Mouse (Mus musculus) lung, postnatal 0 days (tissue): ENCODE data around the gene Lrrtm4. TPM values are rescaled to one million over a fixed set of nuclear protein-coding genes. Genes with fewer than 3 reads are reported as not detected.

ENCODE experiments used
- ATAC-seq: fragments of 200-750 bp; cut with Nextera tagmentation; 2 replicates; pipeline ENCODE4 v1.8.0; 2017; ENCODE audit warnings: moderate library complexity
- DNase-seq: peaks from one replicate; pipeline ENCODE4 v3.0.0-alpha.2; 2016; ENCODE audit warnings: low spot score
- H3K27ac ChIP-seq: fragments of 300-500 bp; sonication (generic); 2 replicates; pipeline ENCODE4 v1.5.1; 2014; ENCODE audit warnings: antibody characterized with exemption, mild to moderate bottlenecking, low read length, mixed read lengths
- H3K27me3 ChIP-seq: fragments of 300-500 bp; sonication (generic); replicated peaks from 2 replicates; pipeline ENCODE4 v1.6.1; 2014; ENCODE audit warnings: low read length, mixed read lengths; ENCODE audit not compliant: insufficient read depth
- H3K36me3 ChIP-seq: fragments of 300-500 bp; sonication (generic); 2 replicates; pipeline ENCODE4 v1.6.1; 2014; ENCODE audit warnings: low read length, mixed read lengths; ENCODE audit not compliant: insufficient read depth
- H3K4me1 ChIP-seq: fragments of 300-500 bp; sonication (generic); 2 replicates; pipeline ENCODE4 v1.6.1; 2014; ENCODE audit warnings: antibody characterized with exemption, low read depth, low read length, mixed read lengths; ENCODE audit not compliant: insufficient read depth
- H3K4me2 ChIP-seq: fragments of 300-500 bp; sonication (generic); replicated peaks from 2 replicates; pipeline ENCODE4 v1.6.1; 2014; ENCODE audit warnings: low read depth, mild to moderate bottlenecking, low read length, moderate library complexity, mixed read lengths
- H3K4me3 ChIP-seq: fragments of 300-500 bp; sonication (generic); 2 replicates; pipeline ENCODE4 v1.5.1; 2014; ENCODE audit warnings: low read depth, low read length
- H3K9ac ChIP-seq: fragments of 300-500 bp; sonication (generic); replicated peaks from 2 replicates; pipeline ENCODE4 v1.6.1; 2014; ENCODE audit warnings: low read depth, mild to moderate bottlenecking
- H3K9me3 ChIP-seq: fragments of 300-500 bp; sonication (generic); 2 replicates; pipeline ENCODE4 v1.6.1; 2016; ENCODE audit warnings: low read length, mixed read lengths
- CTCF ChIP-seq: IDR thresholded peaks from 2 replicates; pipeline ENCODE4 v1.5.1; 2016; ENCODE audit warnings: antibody characterized with exemption, mild to moderate bottlenecking
- EP300 ChIP-seq: IDR thresholded peaks from 2 replicates; pipeline ENCODE4 v1.6.1; 2016; ENCODE audit warnings: antibody characterized with exemption, mild to moderate bottlenecking, control low read depth
- WGBS: fragments of 180-500 bp; shearing (Covaris S2); extraction: QIAGEN DNeasy Blood & Tissue Kit; methylation state at CpG from one replicate; pipeline ENCODE4 v1.1.7; 2014; 5-methylcytosine and 5-hydroxymethylcytosine counted together
- polyA plus RNA-seq: library from polyadenylated mRNA; unstranded; fragments of >200 nt; fragmentation: Nextera tagmentation; extraction: Ambion mirVana; gene quantifications from 2 replicates; pipeline ENCODE4 v1.2.1, GENCODE M21; 2015

The Lrrtm4 gene
- polyA plus RNA-seq, 1 experiment from 2014 or later = 0.11 TPM

DNA sequence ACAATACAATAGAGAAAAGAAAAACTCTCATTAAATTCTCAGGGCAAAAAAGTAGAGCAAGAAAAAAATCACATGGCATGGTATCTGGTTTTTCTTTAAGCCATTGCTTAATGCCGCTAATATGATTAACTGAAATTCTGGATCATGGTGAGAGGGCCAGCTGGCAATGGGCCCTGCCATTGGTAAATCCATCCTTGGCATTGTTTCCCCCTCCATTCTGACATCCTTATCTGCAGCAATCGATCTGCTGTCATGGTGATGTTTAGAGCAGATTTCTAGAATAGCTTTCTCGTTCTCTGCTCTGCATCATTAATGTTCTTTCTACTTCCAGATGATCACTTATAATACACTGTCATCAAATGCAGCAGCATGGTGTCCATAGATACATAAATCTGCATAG is 457.5 kb downstream of the Lrrtm4 start:
- no peak overlapping the region for H3K9ac ChIP-seq
- no peak overlapping the region for H3K27ac ChIP-seq
- no peak overlapping the region for H3K4me2 ChIP-seq
- H3K27me3 ChIP-seq = no peaks in the 10 kb centered on the region
- no peak overlapping the region for H3K4me3 ChIP-seq
- no peaks in the 10 kb centered on the region for H3K4me1 ChIP-seq
- H3K9me3 ChIP-seq = no peaks in the 10 kb centered on the region
- no peak for ATAC-seq
- DNase-seq = no peak
- no peaks in the 10 kb centered on the region for H3K36me3 ChIP-seq
- WGBS = 59% methylated on average over 3 of the region's 3 CpGs
- no peak for TF ChIP-seq EP300

DNA sequence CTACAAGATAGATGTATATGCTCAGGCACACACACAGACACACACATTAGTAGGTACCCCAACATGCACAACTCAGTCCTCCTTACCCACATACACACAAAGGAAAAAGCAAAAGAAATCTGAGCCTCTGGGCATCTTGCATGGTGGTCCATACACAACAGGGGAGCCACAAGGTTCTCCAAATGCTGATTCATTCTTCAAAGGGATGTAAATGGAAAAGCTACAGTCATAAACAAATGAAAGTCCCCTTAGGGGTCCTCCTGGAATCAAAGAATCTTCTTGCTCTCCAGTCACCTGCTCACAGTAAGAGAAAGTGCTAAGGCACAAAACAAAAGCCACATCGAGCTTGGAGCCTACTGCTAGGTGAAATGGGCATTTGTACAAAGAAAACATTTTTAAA is 526.3 kb downstream of the Lrrtm4 start:
- no peak overlapping the region for H3K9ac ChIP-seq
- H3K4me1 ChIP-seq = no peaks in the 10 kb centered on the region
- no peak for ATAC-seq
- WGBS = 31% methylated on average over 1 of the region's 1 CpGs
- H3K27me3 ChIP-seq = no peaks in the 10 kb centered on the region
- H3K9me3 ChIP-seq = no peaks in the 10 kb centered on the region
- no peaks in the 10 kb centered on the region for H3K36me3 ChIP-seq
- DNase-seq = no peak
- no peak overlapping the region for H3K4me3 ChIP-seq
- TF ChIP-seq CTCF (no peak), EP300 (no peak)
- H3K27ac ChIP-seq = no peak overlapping the region
- no peak overlapping the region for H3K4me2 ChIP-seq

DNA sequence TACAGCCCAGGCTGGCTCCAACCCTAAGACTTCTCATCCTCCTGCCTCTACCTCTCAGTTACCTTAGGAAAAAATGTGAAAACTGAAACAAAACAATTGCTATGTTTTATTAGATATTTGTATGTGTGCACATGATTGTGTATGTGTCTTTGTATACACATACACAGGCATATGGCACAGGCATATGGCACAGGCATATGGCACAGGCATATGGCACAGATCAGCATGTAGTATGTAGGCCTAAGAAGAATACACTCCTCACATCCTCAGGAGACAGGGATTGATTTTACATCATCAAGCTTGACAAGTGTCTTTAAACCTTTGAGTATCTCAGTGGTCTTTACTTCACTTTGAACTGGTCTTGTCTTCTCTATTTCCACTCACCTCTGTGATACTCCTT is 531.2 kb downstream of the Lrrtm4 start:
- DNase-seq (no peak), ATAC-seq (no peak)
- no peak overlapping the region for H3K27ac ChIP-seq
- no peak overlapping the region for H3K9ac ChIP-seq
- no peak overlapping the region for H3K4me3 ChIP-seq
- no peaks in the 10 kb centered on the region for H3K9me3 ChIP-seq
- no peaks in the 10 kb centered on the region for H3K36me3 ChIP-seq
- TF ChIP-seq EP300 = no peak
- no peak for TF ChIP-seq CTCF
- no peaks in the 10 kb centered on the region for H3K27me3 ChIP-seq
- H3K4me1 ChIP-seq = no peaks in the 10 kb centered on the region
- H3K4me2 ChIP-seq = no peak overlapping the region

DNA sequence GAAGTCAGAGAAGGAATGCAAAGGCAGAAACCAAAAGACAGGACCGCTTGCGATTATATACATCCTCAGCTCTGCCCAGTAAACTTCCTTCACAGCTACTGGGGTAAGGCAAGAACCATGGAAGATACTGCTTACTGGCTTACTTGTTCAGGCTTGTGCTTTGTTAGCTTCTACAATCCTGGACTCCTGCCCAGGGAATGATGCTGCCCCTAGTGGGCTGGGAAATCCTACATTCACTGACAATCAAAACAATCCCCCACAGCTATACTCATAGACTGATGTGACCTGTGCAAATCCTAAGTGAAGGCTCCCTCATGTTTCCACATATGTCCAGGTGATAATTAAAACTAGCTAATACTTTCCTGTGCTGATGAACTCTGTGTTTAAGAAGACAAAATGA is 534.7 kb downstream of the Lrrtm4 start:
- Histone ChIP-seq H3K27ac (no peak overlapping the region), H3K9ac (no peak overlapping the region), H3K9me3 (no peaks in the 10 kb centered on the region), H3K36me3 (no peaks in the 10 kb centered on the region), H3K27me3 (no peaks in the 10 kb centered on the region), H3K4me3 (no peak overlapping the region), H3K4me2 (no peak overlapping the region), H3K4me1 (no peaks in the 10 kb centered on the region)
- TF ChIP-seq CTCF = no peak
- no peak for TF ChIP-seq EP300
- ATAC-seq (no peak), DNase-seq (no peak)
- 97% methylated on average over 2 of the region's 2 CpGs for WGBS

DNA sequence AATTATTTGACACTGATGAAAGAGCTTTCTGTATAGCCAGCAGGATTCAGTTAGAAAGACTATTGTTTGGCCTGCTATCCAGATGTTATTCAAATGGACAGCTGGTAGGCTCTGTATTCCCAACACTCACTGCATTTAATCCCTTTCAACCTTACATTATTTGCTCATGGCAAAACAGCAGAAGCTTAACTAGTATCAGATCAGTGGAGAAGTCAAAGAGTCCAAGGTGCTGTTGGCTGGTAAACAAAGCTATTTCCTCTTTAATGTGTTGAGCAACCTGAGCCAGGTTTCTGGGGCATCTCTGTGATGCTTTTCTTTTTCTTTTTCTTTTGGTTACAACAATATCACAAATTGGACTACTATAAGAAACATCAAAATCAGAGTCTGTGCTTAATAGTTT is 536.3 kb downstream of the Lrrtm4 start:
- no peak for TF ChIP-seq EP300
- no peak for TF ChIP-seq CTCF
- Histone ChIP-seq H3K4me2 (no peak overlapping the region), H3K9ac (no peak overlapping the region), H3K4me3 (no peak overlapping the region), H3K27ac (no peak overlapping the region), H3K4me1 (no peaks in the 10 kb centered on the region), H3K36me3 (no peaks in the 10 kb centered on the region), H3K9me3 (no peaks in the 10 kb centered on the region), H3K27me3 (no peaks in the 10 kb centered on the region)
- ATAC-seq (no peak), DNase-seq (no peak)

DNA sequence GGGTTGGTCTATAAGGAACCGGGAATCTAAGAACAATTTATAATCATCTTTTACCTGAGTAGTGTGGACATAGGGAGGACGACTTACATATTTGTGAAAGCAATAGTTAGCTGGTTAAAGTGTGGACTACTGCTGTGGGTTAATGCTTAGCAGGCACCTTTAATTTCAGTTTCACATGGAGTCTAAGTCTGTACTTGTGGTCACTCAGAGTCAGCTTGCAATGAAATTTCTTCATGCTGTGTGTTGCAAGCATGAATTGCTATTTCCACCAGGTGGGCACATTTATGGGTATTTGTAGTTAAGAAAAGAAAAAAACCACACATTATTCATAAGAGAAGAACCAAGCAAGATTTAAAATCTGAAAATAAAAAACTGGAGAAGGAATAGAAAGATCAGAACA is 558.5 kb downstream of the Lrrtm4 start:
- Histone ChIP-seq H3K9me3 (no peaks in the 10 kb centered on the region), H3K36me3 (no peaks in the 10 kb centered on the region), H3K9ac (no peak overlapping the region), H3K4me1 (no peaks in the 10 kb centered on the region), H3K4me2 (no peak overlapping the region), H3K27ac (no peak overlapping the region), H3K4me3 (no peak overlapping the region), H3K27me3 (no peaks in the 10 kb centered on the region)
- ATAC-seq = no peak
- TF ChIP-seq EP300 = no peak
- no peak for TF ChIP-seq CTCF
- WGBS = 78% methylated on average over 2 of the region's 2 CpGs
- no peak for DNase-seq

DNA sequence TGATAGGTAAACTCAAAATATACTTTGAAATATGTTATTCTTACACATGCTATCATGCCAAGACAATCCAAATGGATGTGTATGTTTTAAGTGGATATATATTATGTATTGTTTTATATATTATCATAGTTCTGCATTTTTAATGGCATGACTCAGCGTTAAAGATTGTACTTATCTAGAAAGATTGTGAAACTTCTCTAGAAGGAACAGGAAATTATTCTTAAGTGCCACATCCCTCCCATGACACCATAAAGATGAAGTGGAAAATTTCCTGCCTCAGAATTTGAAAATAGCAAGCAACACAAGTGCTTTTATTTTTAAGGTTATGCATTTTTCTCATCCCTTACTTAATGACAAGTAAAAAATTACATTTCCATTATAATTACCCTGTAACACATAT is 563.5 kb downstream of the Lrrtm4 start:
- no peaks in the 10 kb centered on the region for H3K27me3 ChIP-seq
- no peaks in the 10 kb centered on the region for H3K36me3 ChIP-seq
- 59% methylated on average over 1 of the region's 1 CpGs for WGBS
- H3K9ac ChIP-seq = no peak overlapping the region
- H3K9me3 ChIP-seq = no peaks in the 10 kb centered on the region
- ATAC-seq = no peak
- H3K27ac ChIP-seq = no peak overlapping the region
- TF ChIP-seq CTCF = no peak
- no peak for TF ChIP-seq EP300
- no peak overlapping the region for H3K4me3 ChIP-seq
- no peak for DNase-seq
- no peaks in the 10 kb centered on the region for H3K4me1 ChIP-seq
- H3K4me2 ChIP-seq = no peak overlapping the region
